Mouse (Mus musculus) spleen, adult 2 months (tissue): ENCODE results near the gene Nav2. TPM values are rescaled to one million over a fixed set of nuclear protein-coding genes. Genes with fewer than 3 reads are reported as not detected.

Experiments
- DNase-seq, 2 experiments: peaks; one replicate each; pipeline versions ENCODE4 v3.0.0 to v3.0.0-alpha.2; 2012 to 2021; ENCODE audit warnings: low spot score in 2 of 2, low read depth in 1 of 2
- H3K27ac ChIP-seq: fragments of 200-500 bp; 2 replicates; pipeline ENCODE4 v1.5.1; 2012; ENCODE audit warnings: low read length, inconsistent platforms; ENCODE audit not compliant: insufficient read depth
- H3K27me3 ChIP-seq: fragments of 200-500 bp; 2 replicates; pipeline ENCODE4 v1.6.1; 2012; ENCODE audit warnings: mild to moderate bottlenecking, moderate library complexity, low read length, inconsistent platforms; ENCODE audit not compliant: control insufficient read depth, insufficient read depth
- H3K36me3 ChIP-seq: fragments of 200-500 bp; 2 replicates; pipeline ENCODE4 v1.6.1; 2012; ENCODE audit warnings: mild to moderate bottlenecking, low read length, inconsistent platforms; ENCODE audit not compliant: control insufficient read depth, insufficient read depth
- H3K4me1 ChIP-seq: fragments of 200-500 bp; 2 replicates; pipeline ENCODE4 v1.6.1; 2011; ENCODE audit warnings: inconsistent platforms; ENCODE audit not compliant: control insufficient read depth, insufficient read depth, insufficient read length
- H3K4me3 ChIP-seq: fragments of 200-500 bp; 2 replicates; pipeline ENCODE4 v1.5.1; 2011; ENCODE audit warnings: mild to moderate bottlenecking, inconsistent platforms; ENCODE audit not compliant: insufficient read depth, insufficient read length; ENCODE audit errors: extremely low read depth
- CTCF ChIP-seq: fragments of 200-500 bp; IDR thresholded peaks from 2 replicates; pipeline ENCODE4 v1.5.1; 2011; ENCODE audit warnings: mild to moderate bottlenecking, inconsistent platforms; ENCODE audit not compliant: insufficient read depth, insufficient read length, insufficient replicate concordance; ENCODE audit errors: extremely low read depth
- POLR2A ChIP-seq: fragments of 200-500 bp; IDR thresholded peaks from 2 replicates; pipeline ENCODE4 v1.6.1; 2011; ENCODE audit warnings: low read depth, low read length, inconsistent platforms
- WGBS: fragments of 180-500 bp; shearing (Covaris S2); methylation state at CpG from one replicate; pipeline ENCODE4 v1.1.7; 2018; 5-methylcytosine and 5-hydroxymethylcytosine counted together
- polyA plus RNA-seq: library from polyadenylated mRNA; depleted of rRNA; stranded (reverse); fragments of >200 nt; gene quantifications from 2 replicates; pipeline ENCODE4 v1.2.3, GENCODE M21; 2012

Gene Nav2
- polyA plus RNA-seq, 1 experiment = 3.5 TPM

- no peak for DNase-seq
- H3K27me3 ChIP-seq = no peaks in the 10 kb centered on the region
- no peak for TF ChIP-seq POLR2A
- TF ChIP-seq CTCF = no peak
- H3K4me1 ChIP-seq = peaks cover 2% of the 10 kb centered on the region; the same call in 1 of the 2 replicates
- WGBS = 90% methylated on average over 8 of the region's 8 CpGs
- no peaks in the 10 kb centered on the region for H3K36me3 ChIP-seq
- no peak overlapping the region for H3K4me3 ChIP-seq
- no peak overlapping the region for H3K27ac ChIP-seq
Observed at GRCm38 (mm10) chr7:49336725-49337124, 428.2 kb downstream of the Nav2 start.

- Histone ChIP-seq H3K36me3 (no peaks in the 10 kb centered on the region), H3K27me3 (no peaks in the 10 kb centered on the region), H3K27ac (no peak overlapping the region), H3K4me3 (no peak overlapping the region), H3K4me1 (peaks cover 2% of the 10 kb centered on the region; the same call in 1 of the 2 replicates)
- 45% methylated on average over 2 of the region's 2 CpGs for WGBS
- TF ChIP-seq POLR2A (no peak), CTCF (no peak)
- no peak for DNase-seq
Observed at GRCm38 (mm10) chr7:49337710-49338109, 429.2 kb downstream of the Nav2 start.

DNA sequence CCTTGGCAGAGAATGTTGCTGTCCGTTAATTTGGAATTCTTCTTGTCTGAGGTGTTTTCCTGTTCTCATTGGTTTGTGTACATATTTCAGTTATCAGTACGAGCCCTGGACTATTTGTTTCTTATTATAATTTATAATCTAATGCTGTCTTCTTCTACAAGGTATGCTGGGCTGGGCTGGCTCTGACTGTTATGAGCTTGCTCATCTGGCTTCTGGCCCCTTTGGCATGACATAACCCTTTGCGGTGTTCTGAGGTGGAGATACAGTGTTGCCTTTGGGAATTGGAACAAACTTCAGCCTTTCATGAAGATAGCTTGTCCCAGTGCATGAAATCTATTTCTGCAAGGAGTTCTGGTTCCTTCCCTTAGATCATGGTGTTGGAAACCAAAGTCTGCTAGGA is 431.4 kb downstream of the Nav2 start:
- DNase-seq = no peak
- H3K4me1 ChIP-seq = peaks cover 11% of the 10 kb centered on the region; the same call in 1 of the 2 replicates
- 84% methylated on average over 3 of the region's 3 CpGs for WGBS
- H3K4me3 ChIP-seq = no peak overlapping the region
- H3K27ac ChIP-seq = no peak overlapping the region
- no peaks in the 10 kb centered on the region for H3K27me3 ChIP-seq
- H3K36me3 ChIP-seq = no peaks in the 10 kb centered on the region
- TF ChIP-seq CTCF = no peak
- TF ChIP-seq POLR2A = no peak

DNA sequence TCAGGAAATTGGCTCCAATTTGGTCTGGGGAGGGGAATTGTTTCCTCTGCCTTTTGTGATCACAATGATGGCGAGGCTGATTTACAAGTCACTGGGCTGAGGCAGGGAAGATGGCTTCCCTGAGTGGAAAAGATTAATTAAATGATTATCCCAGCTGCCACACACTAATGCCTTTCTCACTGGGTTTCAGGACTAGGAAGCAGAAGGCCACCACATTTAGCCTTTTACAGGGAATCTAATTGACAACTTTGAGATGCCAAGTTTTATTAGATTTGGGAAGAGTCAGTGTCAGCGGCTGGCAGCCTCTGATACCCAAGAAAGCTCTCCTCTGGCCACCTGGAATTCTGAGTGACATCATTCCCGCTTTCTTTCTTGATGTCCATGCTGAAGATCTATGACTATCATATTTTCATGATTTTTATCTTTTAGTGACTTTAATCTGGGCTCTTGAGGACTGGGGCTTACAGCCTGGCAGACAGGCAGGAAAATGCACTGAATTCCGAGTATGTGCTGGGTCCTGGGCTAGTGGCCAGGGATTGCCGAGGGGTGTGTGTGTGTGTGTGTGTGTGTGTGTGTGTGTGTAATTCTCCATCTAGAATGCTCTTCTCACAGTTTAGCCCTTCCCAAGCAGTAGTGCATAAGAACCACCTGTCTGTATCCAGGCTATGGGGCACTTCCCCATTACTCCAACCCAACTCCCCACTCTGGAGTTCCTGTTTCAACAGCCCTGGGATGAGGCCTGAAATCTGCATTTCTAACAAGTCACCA is 432.8 kb downstream of the Nav2 start:
- Histone ChIP-seq H3K4me1 (peaks cover 10% of the 10 kb centered on the region; the same call in 1 of the 2 replicates), H3K4me3 (no peak overlapping the region), H3K27me3 (no peaks in the 10 kb centered on the region), H3K36me3 (no peaks in the 10 kb centered on the region), H3K27ac (no peak overlapping the region)
- TF ChIP-seq POLR2A (no peak), CTCF (no peak)
- WGBS = 79% methylated on average over 5 of the region's 5 CpGs
- no peak for DNase-seq

- Histone ChIP-seq H3K27ac (no peak overlapping the region), H3K27me3 (no peaks in the 10 kb centered on the region), H3K4me3 (no peak overlapping the region), H3K36me3 (no peaks in the 10 kb centered on the region), H3K4me1 (peaks cover 10% of the 10 kb centered on the region; the same call in 1 of the 2 replicates)
- 93% methylated on average over 2 of the region's 2 CpGs for WGBS
- TF ChIP-seq CTCF = no peak
- no peak for TF ChIP-seq POLR2A
- no peak for DNase-seq
Observed at GRCm38 (mm10) chr7:49341919-49342529, 433.5 kb downstream of the Nav2 start.

DNA sequence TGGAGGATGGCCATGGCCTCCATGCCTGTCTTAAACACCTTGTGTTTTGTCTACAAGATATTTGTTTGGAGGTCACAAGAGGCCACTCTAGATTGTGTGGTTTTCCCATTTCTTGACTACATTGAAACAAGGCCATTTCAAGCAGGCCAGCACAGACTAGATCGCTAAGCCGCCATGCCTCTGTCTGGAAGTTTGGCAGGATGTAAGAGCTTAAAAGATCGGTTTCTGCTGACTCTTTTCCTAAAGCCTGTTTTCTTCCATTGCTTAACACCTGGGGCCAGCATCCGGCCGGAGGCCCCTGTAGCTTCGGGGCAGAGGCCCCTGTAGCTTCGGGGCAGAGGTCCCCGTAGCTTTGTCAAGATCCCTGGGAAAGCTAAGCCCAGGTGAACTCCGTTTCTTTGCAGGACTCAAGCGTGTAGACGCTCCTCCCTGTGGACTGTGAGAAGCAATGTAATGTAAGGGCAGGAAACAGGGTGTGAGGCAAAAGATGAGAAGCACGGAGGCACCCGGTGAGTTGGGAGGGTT is 434.1 kb downstream of the Nav2 start:
- no peak for TF ChIP-seq CTCF
- no peak for TF ChIP-seq POLR2A
- no peaks in the 10 kb centered on the region for H3K27me3 ChIP-seq
- no peak for DNase-seq
- H3K4me3 ChIP-seq = no peak overlapping the region
- H3K36me3 ChIP-seq = no peaks in the 10 kb centered on the region
- H3K4me1 ChIP-seq = peaks cover 10% of the 10 kb centered on the region; the same call in 1 of the 2 replicates
- WGBS = 38% methylated on average over 13 of the region's 13 CpGs
- no peak overlapping the region for H3K27ac ChIP-seq

DNA sequence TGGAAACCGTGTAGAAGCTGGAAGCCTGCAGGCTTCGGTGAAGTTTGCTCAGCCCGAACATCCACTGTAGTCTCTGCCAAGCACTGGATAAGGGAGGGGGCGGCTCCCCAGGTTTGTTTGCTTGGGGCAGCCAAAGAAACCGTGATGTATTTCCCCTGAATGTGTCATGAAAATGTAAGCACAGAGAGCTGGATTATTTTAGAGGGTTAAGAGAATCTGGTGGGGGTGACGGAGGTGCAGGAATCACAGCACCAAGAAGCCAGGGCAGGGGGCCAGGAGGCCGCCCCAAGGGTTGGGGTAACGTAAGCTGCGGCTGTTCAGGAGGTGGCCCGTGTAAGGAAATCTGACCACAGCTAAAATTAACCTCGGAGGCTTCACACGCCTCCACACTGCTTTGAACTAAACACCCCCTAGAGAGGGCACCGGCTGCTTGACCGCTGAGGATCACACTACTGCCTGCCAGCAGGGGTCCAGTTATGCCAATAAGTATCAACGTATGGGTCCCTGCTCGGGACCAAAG is 434.6 kb downstream of the Nav2 start:
- DNase-seq = no peak
- WGBS = 9% methylated on average over 16 of the region's 16 CpGs
- no peaks in the 10 kb centered on the region for H3K36me3 ChIP-seq
- no peaks in the 10 kb centered on the region for H3K27me3 ChIP-seq
- H3K27ac ChIP-seq = no peak overlapping the region
- TF ChIP-seq CTCF (no peak), POLR2A (no peak)
- no peak overlapping the region for H3K4me3 ChIP-seq
- peaks cover 10% of the 10 kb centered on the region; the same call in 1 of the 2 replicates for H3K4me1 ChIP-seq
